Mouse (Mus musculus) myocyte (in vitro differentiated cells): ENCODE measurements around the gene Kansl2. TPM values are rescaled to one million over a fixed set of nuclear protein-coding genes. Genes with fewer than 3 reads are reported as not detected.
A peak's percentile ranks its signal among the peaks of the same experiment; 100 is the strongest.

Experiments used
- H3K27me3 ChIP-seq: one replicate; pipeline ENCODE4 v1.6.1; 2011; ENCODE audit not compliant: control insufficient read depth, insufficient read depth, insufficient read length
- H3K36me3 ChIP-seq: one replicate; pipeline ENCODE4 v1.6.1; 2011; ENCODE audit not compliant: control insufficient read depth, insufficient read depth
- H3K4me2 ChIP-seq: one replicate; pipeline ENCODE4 v1.6.1; 2011; ENCODE audit warnings: low read depth, control low read depth
- H3K4me3 ChIP-seq: one replicate; pipeline ENCODE4 v1.5.1; 2011; ENCODE audit warnings: mild to moderate bottlenecking, control low read depth, moderate library complexity
- H3K79me2 ChIP-seq: one replicate; pipeline ENCODE4 v1.6.1; 2011; ENCODE audit not compliant: control insufficient read depth, insufficient read depth
- H3ac ChIP-seq: one replicate; pipeline ENCODE4 v1.6.1; 2011; ENCODE audit not compliant: control insufficient read depth, insufficient read length
- CEBPB ChIP-seq: IDR thresholded peaks from 2 replicates; pipeline ENCODE4 v1.6.1; 2011; ENCODE audit warnings: mild to moderate bottlenecking, moderate library complexity; ENCODE audit not compliant: poor library complexity, insufficient read depth, severe bottlenecking
- E2F4 ChIP-seq: IDR thresholded peaks from one replicate; pipeline ENCODE4 v1.6.1; 2011; ENCODE audit warnings: mild to moderate bottlenecking, control low read depth, moderate library complexity; ENCODE audit not compliant: insufficient read depth
- MAX ChIP-seq: IDR thresholded peaks from one replicate; pipeline ENCODE4 v1.6.1; 2011; ENCODE audit warnings: low read depth, mild to moderate bottlenecking, control low read depth
- MYOD1 ChIP-seq, 3 experiments: IDR thresholded peaks; one replicate each; pipeline ENCODE4 v1.6.1; 2011; ENCODE audit warnings: control low read depth in 2 of 3, low read depth in 2 of 3, mild to moderate bottlenecking in 2 of 3, moderate library complexity in 1 of 3; ENCODE audit not compliant: insufficient read length in 2 of 3, control insufficient read depth in 1 of 3
- MYOG ChIP-seq, 3 experiments: IDR thresholded peaks; one replicate each; pipeline ENCODE4 v1.6.1; 2011; ENCODE audit warnings: control low read depth in 2 of 3, low read depth in 2 of 3, mild to moderate bottlenecking in 2 of 3; ENCODE audit not compliant: insufficient read length in 2 of 3, control insufficient read depth in 1 of 3, insufficient read depth in 1 of 3
- POLR2A ChIP-seq: IDR thresholded peaks from one replicate; pipeline ENCODE4 v1.6.1; 2011; ENCODE audit warnings: low read depth, mild to moderate bottlenecking, control low read depth, moderate library complexity; ENCODE audit not compliant: insufficient read length
- POLR2AphosphoS2 ChIP-seq: IDR thresholded peaks from one replicate; pipeline ENCODE4 v1.6.1; 2011; ENCODE audit warnings: low read depth, control low read depth; ENCODE audit not compliant: insufficient read length
- REST ChIP-seq: IDR thresholded peaks from one replicate; pipeline ENCODE4 v1.6.1; 2011; ENCODE audit warnings: mild to moderate bottlenecking, control low read depth, moderate library complexity; ENCODE audit not compliant: insufficient read depth, insufficient read length
- SRF ChIP-seq: IDR thresholded peaks from one replicate; pipeline ENCODE4 v1.6.1; 2011; ENCODE audit warnings: low read depth; ENCODE audit not compliant: control insufficient read depth, insufficient read length
- TCF12 ChIP-seq: IDR thresholded peaks from one replicate; pipeline ENCODE4 v1.6.1; 2011; ENCODE audit warnings: mild to moderate bottlenecking, control low read depth; ENCODE audit not compliant: poor library complexity, insufficient read depth, severe bottlenecking
- TCF3 ChIP-seq: IDR thresholded peaks from one replicate; pipeline ENCODE4 v1.6.1; 2011; ENCODE audit warnings: low read depth, control low read depth; ENCODE audit not compliant: insufficient read length
- USF1 ChIP-seq: IDR thresholded peaks from one replicate; pipeline ENCODE4 v1.6.1; 2011; ENCODE audit warnings: low read depth, mild to moderate bottlenecking, control low read depth, moderate library complexity
- polyA plus RNA-seq: library from polyadenylated mRNA; unstranded; fragments of >200 nt; fragmentation: generic; extraction: Trizol; gene quantifications from one replicate; pipeline ENCODE4 v1.2.1, GENCODE M21; 2012; ENCODE audit warnings: missing spikeins

The Kansl2 gene
- polyA plus RNA-seq, 1 experiment, result 109 TPM

GRCm38 (mm10) chr15:98579310-98579709 is 45.2 kb upstream of the Kansl2 start:
- no peak overlapping the region for H3ac ChIP-seq
- H3K36me3 ChIP-seq, result no peaks in the 10 kb centered on the region
- no peak overlapping the region for H3K4me3 ChIP-seq
- TF ChIP-seq POLR2AphosphoS2 (no peak), MYOG (IDR thresholded peaks at IDR 0.05; ENCODE audit: control insufficient read depth in 1 of 3, insufficient read depth in 1 of 3, insufficient read length in 2 of 3, low read depth in 2 of 3) (no peak), CEBPB (no peak), REST (no peak), TCF3 (no peak), E2F4 (no peak), TCF12 (no peak), MAX (no peak), POLR2A (no peak), USF1 (no peak), SRF (no peak), MYOD1 (IDR thresholded peaks at IDR 0.05; ENCODE audit: control insufficient read depth in 1 of 3, insufficient read length in 2 of 3, low read depth in 2 of 3) (no peak)
- H3K4me2 ChIP-seq, result no peak overlapping the region
- no peaks in the 10 kb centered on the region for H3K27me3 ChIP-seq
- H3K79me2 ChIP-seq, result no peaks in the 10 kb centered on the region

GRCm38 (mm10) chr15:98573293-98573692 is 39.2 kb upstream of the Kansl2 start:
- Histone ChIP-seq H3ac (no peak overlapping the region), H3K79me2 (peaks cover 10% of the 10 kb centered on the region), H3K27me3 (no peaks in the 10 kb centered on the region), H3K36me3 (no peaks in the 10 kb centered on the region), H3K4me3 (no peak overlapping the region), H3K4me2 (no peak overlapping the region)
- no peak for TF ChIP-seq POLR2A

GRCm38 (mm10) chr15:98570873-98571538 is 36.9 kb upstream of the Kansl2 start, which contains the start of the genes Ccnt1 and 4930415O20Rik:
TSS of gene Ccnt1 (minus strand) at chr15:98570923.
TSS of gene 4930415O20Rik (plus strand) at chr15:98571004.
- no peak for TF ChIP-seq REST
- no peak for TF ChIP-seq TCF3
- TF ChIP-seq TCF12, result no peak
- TF ChIP-seq POLR2AphosphoS2, result no peak
- no peak for TF ChIP-seq MYOG (IDR thresholded peaks at IDR 0.05; ENCODE audit: control insufficient read depth in 1 of 3, insufficient read depth in 1 of 3, insufficient read length in 2 of 3, low read depth in 2 of 3)
- TF ChIP-seq SRF, result no peak
- no peak for TF ChIP-seq USF1
- TF ChIP-seq E2F4, result no peak
- TF ChIP-seq MYOD1 (IDR thresholded peaks at IDR 0.05; ENCODE audit: control insufficient read depth in 1 of 3, insufficient read length in 2 of 3, low read depth in 2 of 3), result no peak
- no peak for TF ChIP-seq POLR2A
- TF ChIP-seq MAX, result no peak
- TF ChIP-seq CEBPB, result no peak
- Histone ChIP-seq H3ac (no peak within 1 kb of the TSS), H3K27me3 (no peaks in the 10 kb centered on the region), H3K79me2 (peaks cover 30% of the 10 kb centered on the region), H3K4me2 (no peak within 1 kb of the TSS), H3K4me3 (no peak within 1 kb of the TSS), H3K36me3 (no peaks in the 10 kb centered on the region)

DNA sequence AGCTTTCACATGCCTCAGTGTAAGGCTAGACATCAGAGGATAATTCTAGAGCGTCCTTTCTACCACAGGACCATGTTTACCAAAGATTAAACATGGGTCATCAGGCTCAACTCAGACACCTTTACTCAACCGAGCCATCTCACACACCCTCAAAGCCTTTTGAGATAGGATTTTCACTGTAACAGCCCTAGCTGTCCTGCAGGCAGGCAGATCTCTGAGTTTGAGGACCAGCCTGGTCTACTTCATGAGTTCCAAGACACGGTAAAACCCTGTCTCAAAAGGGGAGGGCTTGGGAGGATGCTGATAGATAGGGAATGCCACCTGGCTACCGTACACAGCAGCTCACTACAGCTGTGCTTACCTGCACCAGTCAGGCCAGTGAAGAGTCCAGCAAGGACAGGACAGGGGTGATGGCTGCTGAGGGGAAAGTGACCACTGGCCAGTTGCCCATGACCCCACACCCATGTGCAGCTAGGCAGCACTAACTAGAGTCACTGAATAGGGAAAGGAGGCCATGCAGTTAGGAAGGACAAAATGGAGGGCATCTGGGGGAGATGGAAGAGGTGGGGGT is 35.8 kb upstream of the Kansl2 start:
- Histone ChIP-seq H3K36me3 (peaks cover under 1% of the 10 kb centered on the region), H3ac (no peak overlapping the region), H3K4me2 (no peak overlapping the region), H3K27me3 (no peaks in the 10 kb centered on the region), H3K4me3 (no peak overlapping the region), H3K79me2 (peaks cover 41% of the 10 kb centered on the region)
- no peak for TF ChIP-seq E2F4
- no peak for TF ChIP-seq TCF12
- peak; percentile 88 for TF ChIP-seq POLR2AphosphoS2
- no peak for TF ChIP-seq MAX
- TF ChIP-seq POLR2A, result peak; percentile 54
- no peak for TF ChIP-seq SRF
- TF ChIP-seq REST, result no peak
- TF ChIP-seq MYOG (IDR thresholded peaks at IDR 0.05; ENCODE audit: control insufficient read depth in 1 of 3, insufficient read depth in 1 of 3, insufficient read length in 2 of 3, low read depth in 2 of 3), result no peak
- no peak for TF ChIP-seq USF1
- TF ChIP-seq CEBPB, result no peak

DNA sequence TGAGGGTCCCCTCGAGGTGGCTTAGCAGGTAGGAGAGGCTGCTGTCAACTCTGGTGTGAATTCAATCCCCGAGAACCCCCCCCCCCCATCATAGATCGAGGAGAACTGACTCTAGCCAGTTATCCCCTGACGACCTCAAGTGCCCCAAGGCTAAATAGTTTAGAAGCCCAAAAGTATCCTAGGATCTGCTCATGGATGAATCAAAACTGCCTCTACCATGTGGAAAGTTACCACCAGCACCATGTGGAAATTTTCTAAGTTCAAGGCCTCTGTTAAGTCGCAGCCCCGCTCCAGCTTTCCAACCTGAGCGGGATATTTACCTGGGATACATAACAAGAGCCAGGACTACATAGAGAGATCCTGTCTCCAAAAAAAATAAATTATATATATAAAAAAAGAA is 35.2 kb upstream of the Kansl2 start:
- H3K36me3 ChIP-seq, result peaks cover 7% of the 10 kb centered on the region
- H3K79me2 ChIP-seq, result peaks cover 48% of the 10 kb centered on the region
- no peak overlapping the region for H3ac ChIP-seq
- H3K4me3 ChIP-seq, result peak overlapping the region; percentile 98
- H3K4me2 ChIP-seq, result peak overlapping the region; percentile 81
- TF ChIP-seq USF1, result no peak
- no peak for TF ChIP-seq POLR2A
- TF ChIP-seq POLR2AphosphoS2, result no peak
- no peak for TF ChIP-seq CEBPB
- TF ChIP-seq TCF3, result no peak
- no peak for TF ChIP-seq MYOG (IDR thresholded peaks at IDR 0.05; ENCODE audit: control insufficient read depth in 1 of 3, insufficient read depth in 1 of 3, insufficient read length in 2 of 3, low read depth in 2 of 3)
- no peak for TF ChIP-seq REST
- no peak for TF ChIP-seq SRF
- no peak for TF ChIP-seq MYOD1 (IDR thresholded peaks at IDR 0.05; ENCODE audit: control insufficient read depth in 1 of 3, insufficient read length in 2 of 3, low read depth in 2 of 3)
- no peak for TF ChIP-seq MAX
- no peak for TF ChIP-seq TCF12
- H3K27me3 ChIP-seq, result no peaks in the 10 kb centered on the region
